Mouse (Mus musculus): ENCODE measurements around the gene Olfr498.

The Olfr498 gene

GRCm38 (mm10) chr7:108465026-108465425, at the start of gene Olfr498:
TSS of gene Olfr498 (plus strand) at chr7:108465326.
- DNase-seq (ENCODE audit: low spot score) = no peak

- no peak for DNase-seq (ENCODE audit: low spot score)
Measured at GRCm38 (mm10) chr7:108420121-108420520, 45.0 kb upstream of the Olfr498 start, which contains the start of gene Olfr497. TSS of gene Olfr497 (plus strand) at chr7:108420421.

Measured in retina, embryonic 14.5 days (tissue).